Mouse (Mus musculus) cerebellum, adult 18-20 months (tissue): ENCODE results near the gene Gm21822.
"Not testable (repeated sequence)": the region's sequence is repeated elsewhere in the genome, so short reads cannot be mapped to it uniquely, and the experiment has no call there.

Experiments
- DNase-seq, 2 experiments: peaks; one replicate each; pipeline ENCODE4 v3.0.0; 2021

Gm21822 gene

DNA sequence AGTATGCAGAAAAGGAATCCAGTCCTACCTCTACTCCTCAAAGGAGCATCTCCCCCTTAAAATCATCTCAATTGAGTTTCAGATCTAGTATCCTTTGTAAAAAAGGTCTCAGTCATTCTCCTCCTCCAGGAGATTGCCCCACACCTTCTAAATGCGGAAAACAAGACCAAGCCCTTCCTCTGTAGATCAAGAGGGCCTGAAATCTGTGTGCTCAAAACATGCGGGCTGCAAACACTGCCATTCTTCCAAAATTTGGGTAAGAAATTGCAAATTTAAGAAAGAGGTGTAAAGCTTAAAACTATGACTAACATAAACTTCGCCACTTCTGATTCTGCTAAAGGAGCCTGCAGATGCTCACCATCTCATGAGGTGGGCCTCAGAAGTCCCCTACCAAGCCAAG, at the start of gene Gm21822:
Gene Gm21822 (plus strand): TSS at position 301 of the 400 bp plus-strand sequence.
- DNase-seq = not testable (repeated sequence)
